Mouse (Mus musculus) large intestine, adult 2 months (tissue): ENCODE measurements around the gene Ankrd22. TPM values are rescaled to one million over a fixed set of nuclear protein-coding genes. Genes with fewer than 3 reads are reported as not detected.
"Not testable (repeated sequence)": the region's sequence is repeated elsewhere in the genome, so short reads cannot be mapped to it uniquely, and the experiment has no call there.

ENCODE experiments used
- DNase-seq: peaks from one replicate; pipeline ENCODE4 v3.0.0-alpha.2; 2012; ENCODE audit warnings: low read depth, low spot score
- WGBS: fragments of 180-500 bp; shearing (Covaris S2); methylation state at CpG from one replicate; pipeline ENCODE4 v1.1.7; 2018; 5-methylcytosine and 5-hydroxymethylcytosine counted together
- polyA plus RNA-seq: library from polyadenylated mRNA; depleted of rRNA; stranded (reverse); fragments of >200 nt; gene quantifications from 2 replicates; pipeline ENCODE4 v1.2.3, GENCODE M21; 2012; rRNA removed

The Ankrd22 gene
- polyA plus RNA-seq: 1.2 and 2.0 TPM in 2 replicates

- DNase-seq: peak; percentile 77
- WGBS: 30% methylated on average over 5 of the region's 5 CpGs
Measured at GRCm38 (mm10) chr19:34165891-34166290, at the start of gene Ankrd22. Gene Ankrd22, minus strand, starts transcription at chr19:34166053.

GRCm38 (mm10) chr19:34214136-34214535 is 48.3 kb upstream of the Ankrd22 start:
- no peak for DNase-seq
- 21% methylated on average over 4 of the region's 4 CpGs for WGBS

- no peak for DNase-seq
Measured at GRCm38 (mm10) chr19:34213251-34213645, 47.4 kb upstream of the Ankrd22 start.

GRCm38 (mm10) chr19:34212489-34213250 is 46.8 kb upstream of the Ankrd22 start:
- WGBS: 38% methylated on average over 12 of the region's 12 CpGs
- DNase-seq: no peak

GRCm38 (mm10) chr19:34210841-34211240 is 45.0 kb upstream of the Ankrd22 start:
- DNase-seq: peak; percentile 69
- 27% methylated on average over 2 of the region's 2 CpGs for WGBS

- no peak for DNase-seq
- 60% methylated on average over 8 of the region's 8 CpGs for WGBS
Measured at GRCm38 (mm10) chr19:34209930-34210581, 44.2 kb upstream of the Ankrd22 start.

- WGBS: 25% methylated on average over 3 of the region's 3 CpGs
Measured at GRCm38 (mm10) chr19:34209031-34209430, 43.2 kb upstream of the Ankrd22 start.

GRCm38 (mm10) chr19:34206760-34207440 is 41.0 kb upstream of the Ankrd22 start:
- no peak for DNase-seq
- WGBS: 65% methylated on average over 8 of the region's 8 CpGs

More at GRCm38 (mm10) chr19:34209031-34209430, 43.2 kb upstream of the Ankrd22 start:
- peak; percentile 81 for DNase-seq

- DNase-seq: not testable (repeated sequence)
- WGBS: 72% methylated on average over 4 of the region's 4 CpGs
Measured at GRCm38 (mm10) chr19:34206128-34206527, 40.3 kb upstream of the Ankrd22 start.

GRCm38 (mm10) chr19:34202668-34203067 is 36.8 kb upstream of the Ankrd22 start:
- 60% methylated on average over 2 of the region's 2 CpGs for WGBS
- no peak for DNase-seq

GRCm38 (mm10) chr19:34199488-34199887 is 33.6 kb upstream of the Ankrd22 start:
- DNase-seq: no peak
- 42% methylated on average over 2 of the region's 2 CpGs for WGBS

GRCm38 (mm10) chr19:34198901-34199300 is 33.0 kb upstream of the Ankrd22 start:
- DNase-seq: no peak
- WGBS: 83% methylated on average over 4 of the region's 4 CpGs

GRCm38 (mm10) chr19:34198066-34198465 is 32.2 kb upstream of the Ankrd22 start:
- WGBS: 97% methylated on average over 1 of the region's 1 CpGs
- no peak for DNase-seq

GRCm38 (mm10) chr19:34195031-34195430 is 29.2 kb upstream of the Ankrd22 start:
- 53% methylated on average over 2 of the region's 2 CpGs for WGBS
- no peak for DNase-seq

GRCm38 (mm10) chr19:34194132-34194745 is 28.4 kb upstream of the Ankrd22 start:
- DNase-seq: no peak
- WGBS: 57% methylated on average over 6 of the region's 6 CpGs

GRCm38 (mm10) chr19:34193683-34194082 is 27.8 kb upstream of the Ankrd22 start:
- DNase-seq: no peak
- 27% methylated on average over 9 of the region's 9 CpGs for WGBS

- under 1% methylated on average over 9 of the region's 9 CpGs for WGBS
- DNase-seq: no peak
Measured at GRCm38 (mm10) chr19:34193149-34193548, 27.3 kb upstream of the Ankrd22 start.

- no peak for DNase-seq
- WGBS: under 1% methylated on average over 62 of the region's 62 CpGs
Measured at GRCm38 (mm10) chr19:34192008-34192963, 26.4 kb upstream of the Ankrd22 start, which contains the start of gene Stambpl1. Gene Stambpl1, plus strand, starts transcription at chr19:34192229.

GRCm38 (mm10) chr19:34191645-34192007 is 25.8 kb upstream of the Ankrd22 start:
- WGBS: 50% methylated on average over 10 of the region's 10 CpGs
- no peak for DNase-seq
